Mouse (Mus musculus) T-helper 2 cell (primary cell): ENCODE data around the gene Ntn3.

Experiments
- in situ Hi-C: fragments of 300-600 bp; cut with MboI, MseI; formaldehyde crosslinking; loops from one replicate; pipeline ENCODE4 v1.15.1; 2025; ENCODE audit warnings: high pct_unique_total_duplicates

The Ntn3 gene

GRCm38 (mm10) chr17:24211631-24212440, 2.5 kb upstream of the Ntn3 start:
- in situ Hi-C loops: no loop called here

DNA sequence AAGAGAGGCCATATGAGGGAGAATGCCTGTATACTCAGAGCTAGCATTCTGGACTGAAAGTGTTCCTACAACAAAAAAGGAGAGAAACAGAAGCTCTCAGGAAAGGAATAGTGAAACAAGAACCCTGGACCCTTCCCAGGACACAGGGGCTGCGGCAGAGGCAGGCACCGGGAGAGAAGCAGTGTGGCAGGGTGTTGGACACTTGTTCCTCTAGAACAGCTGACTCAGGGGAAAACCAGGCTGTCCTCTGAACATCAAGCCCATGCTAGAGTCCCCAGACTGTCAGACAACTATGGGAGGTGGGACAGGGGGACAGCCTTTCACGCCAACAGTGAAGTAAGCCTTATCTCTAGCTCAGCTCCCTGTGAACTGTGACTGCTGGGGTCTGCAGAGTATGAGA, 1.3 kb upstream of the Ntn3 start:
- in situ Hi-C loops: no loop called here

GRCm38 (mm10) chr17:24209916-24210240, 547 bp upstream of the Ntn3 start:
- in situ Hi-C loops: no loop called here

DNA sequence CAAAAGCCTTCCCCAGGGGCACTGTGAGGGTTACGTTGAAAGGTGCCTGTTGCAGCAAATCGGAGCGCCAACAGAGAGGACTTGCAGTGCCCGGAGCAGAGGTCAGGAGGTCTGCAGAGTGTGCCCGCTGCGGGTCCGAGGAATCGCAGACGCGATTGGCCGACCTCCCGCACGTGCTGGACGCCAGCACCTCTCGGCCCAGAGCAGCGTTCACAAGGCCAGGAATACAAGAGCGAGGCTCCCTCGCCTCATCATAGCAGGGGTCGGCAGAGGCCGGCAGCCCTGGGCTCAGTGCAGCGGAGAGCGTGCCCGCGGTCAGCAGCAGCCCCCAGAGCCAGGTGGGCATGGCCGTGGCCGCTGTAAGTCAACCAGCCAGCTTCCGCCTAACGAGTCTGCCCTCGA, 689 bp downstream of the Ntn3 start:
- in situ Hi-C loops: no loop called here

DNA sequence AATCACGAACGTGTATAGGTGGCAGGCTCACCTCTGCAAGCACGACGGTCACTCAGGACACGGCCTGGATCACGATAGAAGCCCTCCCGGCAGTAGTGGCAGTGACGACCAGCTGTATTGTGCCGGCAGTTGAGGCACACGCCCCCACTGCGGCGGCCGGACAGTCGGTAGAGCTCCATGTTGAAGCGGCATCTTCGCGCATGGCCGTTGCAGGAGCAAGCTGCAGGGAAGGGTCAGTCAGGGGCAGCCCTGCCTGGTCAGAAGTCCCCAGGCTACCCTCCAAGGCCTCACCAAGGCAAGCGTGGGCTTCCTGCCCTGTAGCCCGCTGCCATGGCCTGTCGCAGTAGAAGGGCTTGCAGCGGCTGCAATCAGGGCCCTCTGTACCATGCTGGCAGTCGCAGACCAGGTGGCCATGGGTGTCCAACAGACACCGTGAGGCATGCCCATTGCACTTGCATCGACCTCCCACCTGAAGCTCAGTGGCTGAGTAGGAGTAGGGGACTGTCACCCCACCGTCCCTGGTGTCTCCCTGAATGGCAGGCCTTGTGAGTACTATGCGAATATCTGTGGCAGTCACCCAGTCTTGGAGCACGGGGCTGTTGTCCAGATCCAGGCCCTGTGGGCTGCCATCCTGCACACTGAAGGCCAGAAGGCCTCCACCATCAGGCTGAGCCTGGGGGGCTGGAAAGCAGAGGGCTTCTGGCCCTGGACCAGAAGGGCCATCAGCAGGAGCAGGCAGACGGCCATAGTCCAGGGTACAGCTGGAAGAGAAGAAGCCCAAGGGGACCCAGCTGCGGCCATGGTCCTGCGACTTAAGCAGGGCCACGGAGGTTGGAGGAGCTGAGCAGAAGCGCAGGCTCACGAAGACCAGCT, 1.3 kb downstream of the Ntn3 start:
- in situ Hi-C loops: no loop called here

- in situ Hi-C loops: no loop called here
These were observed 2.6 kb downstream of the Ntn3 start for GRCm38 (mm10) chr17:24206451-24207351.

GRCm38 (mm10) chr17:24205908-24206361, 3.4 kb downstream of the Ntn3 start:
- in situ Hi-C loops: no loop called here

GRCm38 (mm10) chr17:24205284-24205888, 3.9 kb downstream of the Ntn3 start, which contains the start of gene Tbc1d24:
Gene Tbc1d24 (minus strand): TSS chr17:24205562.
- in situ Hi-C loops: no loop called here

GRCm38 (mm10) chr17:24204846-24205245, 4.5 kb downstream of the Ntn3 start:
- in situ Hi-C loops: no loop called here

GRCm38 (mm10) chr17:24203611-24204534, 5.5 kb downstream of the Ntn3 start:
- in situ Hi-C loops: no loop called here

- in situ Hi-C loops: no loop called here
These were observed 6.3 kb downstream of the Ntn3 start for GRCm38 (mm10) chr17:24203068-24203467.

GRCm38 (mm10) chr17:24201092-24201491, 8.2 kb downstream of the Ntn3 start:
- in situ Hi-C loops: no loop called here

- in situ Hi-C loops: no loop called here
These were observed 9.6 kb downstream of the Ntn3 start for GRCm38 (mm10) chr17:24199741-24200140.

DNA sequence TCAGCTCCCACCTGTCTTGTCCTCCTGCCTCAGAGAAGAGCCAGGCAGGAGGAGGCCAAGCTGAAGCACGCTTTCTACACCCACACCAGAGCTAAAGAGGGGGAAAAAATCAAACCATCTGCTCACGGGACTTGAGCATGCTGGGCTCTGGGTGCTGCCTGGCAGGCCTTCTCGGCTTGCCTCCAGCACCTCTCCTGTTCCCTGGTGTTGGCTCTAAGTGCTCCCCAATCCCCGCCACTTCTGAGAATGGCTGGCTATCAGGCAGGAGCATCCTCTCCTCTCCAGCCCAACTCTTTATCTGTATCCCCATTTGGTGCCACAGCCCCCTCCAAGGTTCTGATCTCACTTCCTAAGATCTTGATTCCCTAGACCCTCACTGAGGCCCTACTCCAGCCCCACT, 10.1 kb downstream of the Ntn3 start:
- in situ Hi-C loops: no loop called here

- in situ Hi-C loops: no loop called here
These were observed 12.1 kb downstream of the Ntn3 start for GRCm38 (mm10) chr17:24197032-24197824.

- in situ Hi-C loops: no loop called here
These were observed 14.0 kb downstream of the Ntn3 start for GRCm38 (mm10) chr17:24195349-24195748.

- in situ Hi-C loops: no loop called here
These were observed 15.6 kb downstream of the Ntn3 start for GRCm38 (mm10) chr17:24193769-24194168.

DNA sequence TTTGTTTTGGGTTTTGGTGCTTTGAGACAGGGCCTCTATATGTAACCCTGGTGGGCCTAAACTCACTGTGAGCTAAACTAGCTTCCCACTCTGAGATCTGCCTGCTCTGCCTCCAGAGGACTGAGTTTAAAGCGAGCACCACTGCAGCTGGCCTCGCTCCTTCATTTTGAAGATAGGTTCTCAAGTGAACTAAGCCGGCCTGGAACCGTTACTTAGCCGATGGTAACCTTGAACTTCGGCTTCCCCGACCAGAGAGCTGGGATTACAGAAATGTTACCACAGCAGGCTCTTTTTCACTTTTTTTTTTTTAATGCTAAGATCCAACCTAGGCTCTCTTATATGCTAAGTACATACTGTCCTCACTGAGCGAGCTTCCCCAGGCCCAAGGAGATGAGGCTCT, 16.1 kb downstream of the Ntn3 start:
- in situ Hi-C loops: no loop called here

- in situ Hi-C loops: no loop called here
These were observed 16.5 kb downstream of the Ntn3 start for GRCm38 (mm10) chr17:24192848-24193247.
